Mouse (Mus musculus): ENCODE results near the gene Gpr152. TPM values are rescaled to one million over a fixed set of nuclear protein-coding genes. Genes with fewer than 3 reads are reported as not detected.
A peak's percentile ranks its signal among the peaks of the same experiment; 100 is the strongest.

Gpr152 gene
- polyA plus RNA-seq, 1 experiment from 2014 or later = not detected

DNA sequence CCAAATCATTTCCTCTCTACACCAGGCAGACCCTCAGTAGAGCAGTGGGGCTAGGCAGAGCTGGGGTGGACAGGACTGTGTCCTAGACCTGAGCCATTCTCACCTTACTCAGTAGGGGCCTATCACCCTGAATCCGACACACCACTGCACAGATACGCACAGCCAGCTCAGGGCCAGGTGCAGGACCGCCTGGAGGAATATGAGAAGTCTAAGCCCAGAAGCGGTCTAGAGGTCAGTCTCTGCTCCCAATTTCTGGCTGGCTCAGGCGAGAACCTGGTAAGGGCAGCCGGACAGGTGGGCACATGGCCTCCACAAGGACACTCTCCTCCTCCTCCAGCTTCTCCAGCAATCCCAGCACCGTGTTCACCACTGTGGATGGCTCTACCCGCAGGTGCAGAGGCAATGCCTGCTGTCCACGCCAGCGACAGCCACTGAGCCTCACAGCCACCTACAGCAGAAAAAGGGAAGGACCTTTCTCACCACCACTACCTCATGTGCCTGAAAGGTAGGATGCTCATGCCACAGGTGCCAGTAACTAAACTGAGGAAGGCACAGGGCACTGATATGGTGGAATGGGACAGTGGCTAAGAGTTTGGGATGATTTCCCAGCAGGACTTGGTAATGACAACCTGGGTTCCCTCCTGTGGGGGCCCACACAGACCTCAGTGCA lies 31.3 kb downstream of the Gpr152 start:
- no peak overlapping the region for H3K4me3 ChIP-seq (replicated peaks)
- no peaks in the 10 kb centered on the region for H3K27me3 ChIP-seq (replicated peaks)
- H3K4me1 ChIP-seq (replicated peaks) = peaks cover 23% of the 10 kb centered on the region
- H3K9ac ChIP-seq = no peak overlapping the region
- no peak overlapping the region for H3K4me2 ChIP-seq (replicated peaks)
- H3K36me3 ChIP-seq = no peaks in the 10 kb centered on the region
- no peak for ATAC-seq
- 93% methylated on average over 10 of the region's 10 CpGs for WGBS
- H3K9me3 ChIP-seq = no peaks in the 10 kb centered on the region
- H3K27ac ChIP-seq = no peak overlapping the region

DNA sequence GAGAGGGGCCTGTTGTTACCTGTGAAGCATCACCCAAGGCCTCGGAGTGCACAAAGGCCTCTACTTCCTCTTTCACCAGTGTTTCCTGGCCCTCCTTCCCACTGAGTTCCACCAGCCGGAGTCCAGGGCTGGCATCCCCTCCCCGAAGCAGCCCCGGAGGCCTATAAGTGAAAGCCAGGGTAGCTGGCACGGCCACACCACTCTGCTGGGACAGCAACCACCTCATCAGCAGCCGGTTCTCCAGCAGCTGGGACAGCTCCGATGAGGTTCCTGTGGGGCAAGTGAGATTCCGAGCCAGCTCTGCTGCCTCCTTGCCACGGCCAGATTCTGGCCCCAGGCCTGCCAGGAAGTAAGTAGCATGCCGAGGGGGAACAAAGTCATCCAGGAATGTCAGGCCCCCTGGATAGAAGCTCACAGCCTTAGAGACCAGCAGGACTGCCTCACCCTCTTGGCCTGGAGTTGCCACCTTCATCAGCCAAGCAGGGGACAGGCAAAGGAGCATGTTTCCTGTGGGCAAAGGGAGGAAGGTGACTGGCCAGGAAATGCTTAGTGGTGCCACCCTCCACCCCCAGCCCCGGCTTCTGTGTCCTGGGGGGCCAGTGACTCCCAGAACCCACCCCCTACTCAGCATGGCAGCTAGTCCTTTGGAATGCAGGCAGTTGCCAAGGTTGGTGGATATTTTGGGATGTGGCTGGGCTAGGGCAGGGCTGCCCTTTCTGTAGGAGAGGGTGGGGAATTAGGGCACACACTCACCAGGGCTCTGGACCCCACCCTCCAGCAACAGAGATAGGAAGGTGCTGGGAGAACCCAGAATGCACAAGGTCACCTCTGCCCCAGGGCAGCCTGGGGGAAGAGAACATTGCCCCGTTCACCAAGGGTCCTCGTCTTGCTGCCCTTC lies 32.1 kb downstream of the Gpr152 start:
- Histone ChIP-seq H3K27ac (no peak overlapping the region), H3K36me3 (no peaks in the 10 kb centered on the region), H3K4me1 (replicated peaks) (peaks cover 25% of the 10 kb centered on the region), H3K9ac (no peak overlapping the region), H3K4me2 (replicated peaks) (no peak overlapping the region), H3K4me3 (replicated peaks) (no peak overlapping the region), H3K9me3 (no peaks in the 10 kb centered on the region), H3K27me3 (replicated peaks) (no peaks in the 10 kb centered on the region)
- no peak for ATAC-seq
- 67% methylated on average over 13 of the region's 13 CpGs for WGBS

DNA sequence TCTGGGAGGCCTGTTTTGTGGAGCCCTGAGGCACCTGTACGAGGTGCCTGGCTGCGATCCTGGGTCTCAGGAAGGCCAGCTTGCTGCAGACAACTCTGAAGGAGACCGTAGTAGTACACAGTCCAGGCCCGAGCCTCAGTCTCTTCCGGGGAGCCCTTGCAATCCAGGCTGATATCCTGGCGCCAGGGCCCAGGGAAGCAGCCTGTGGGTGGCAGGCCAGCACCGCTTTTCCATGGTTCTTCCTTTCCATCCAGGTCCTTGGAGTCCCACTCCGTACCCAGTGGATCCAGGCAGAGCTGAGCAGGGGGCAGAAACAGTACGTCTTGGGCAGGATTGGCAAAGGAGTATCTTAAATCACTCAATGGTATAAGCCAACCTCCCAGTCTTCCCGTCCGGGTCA lies 33.3 kb downstream of the Gpr152 start:
- Histone ChIP-seq H3K27ac (no peak overlapping the region), H3K36me3 (no peaks in the 10 kb centered on the region), H3K4me1 (replicated peaks) (peaks cover 25% of the 10 kb centered on the region), H3K4me2 (replicated peaks) (no peak overlapping the region), H3K9me3 (no peaks in the 10 kb centered on the region), H3K9ac (peak overlapping the region; percentile 40; the same call in 1 of the 2 replicates), H3K4me3 (replicated peaks) (no peak overlapping the region), H3K27me3 (replicated peaks) (no peaks in the 10 kb centered on the region)
- ATAC-seq = no peak
- 58% methylated on average over 11 of the region's 11 CpGs for whole genome bisulfite sequencing

DNA sequence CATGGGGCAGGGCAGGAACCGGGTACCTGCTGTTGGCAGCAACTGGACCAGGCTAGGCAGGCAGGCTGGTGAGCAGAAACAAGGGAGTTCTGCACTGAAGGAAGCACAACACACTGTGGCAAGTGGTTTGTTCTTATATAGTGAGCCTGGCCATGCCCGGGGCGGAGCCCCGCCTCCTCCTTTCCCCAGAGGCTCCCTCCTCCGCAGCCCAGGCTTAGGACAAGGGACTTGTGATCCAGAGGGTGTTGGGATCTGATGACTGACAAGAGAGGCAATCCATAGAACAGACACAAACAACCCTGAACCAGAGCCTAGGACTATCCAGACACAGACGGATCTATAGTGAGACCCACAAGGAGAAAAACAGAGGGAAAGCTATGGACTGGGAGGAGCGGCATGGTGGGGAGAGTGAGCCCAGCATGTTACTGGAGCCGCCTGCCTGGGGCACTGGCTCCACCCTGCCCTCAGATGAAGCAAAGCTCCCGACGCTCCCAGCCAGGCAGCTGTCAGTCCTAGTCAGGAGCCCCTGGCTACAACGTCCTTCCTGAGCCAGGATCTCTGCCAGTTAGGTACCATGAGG lies 35.9 kb downstream of the Gpr152 start, which contains the start of gene Carns1:
Gene Carns1 (minus strand): TSS at position 112 of the 580 bp plus-strand sequence.
- H3K36me3 ChIP-seq = no peaks in the 10 kb centered on the region
- ATAC-seq = peak; percentile 87
- peak within 1 kb of the TSS; percentile 14 for H3K9ac ChIP-seq
- peaks cover 17% of the 10 kb centered on the region for H3K4me1 ChIP-seq (replicated peaks)
- H3K4me3 ChIP-seq (replicated peaks) = 0 out of 2 replicates have a peak within 1 kb of the TSS, but pooled peaks have one; percentile 3
- H3K9me3 ChIP-seq = no peaks in the 10 kb centered on the region
- no peak within 1 kb of the TSS for H3K27ac ChIP-seq
- 4% methylated on average over 11 of the region's 11 CpGs for WGBS
- peak within 1 kb of the TSS; percentile 54 for H3K4me2 ChIP-seq (replicated peaks)
- H3K27me3 ChIP-seq (replicated peaks) = no peaks in the 10 kb centered on the region

DNA sequence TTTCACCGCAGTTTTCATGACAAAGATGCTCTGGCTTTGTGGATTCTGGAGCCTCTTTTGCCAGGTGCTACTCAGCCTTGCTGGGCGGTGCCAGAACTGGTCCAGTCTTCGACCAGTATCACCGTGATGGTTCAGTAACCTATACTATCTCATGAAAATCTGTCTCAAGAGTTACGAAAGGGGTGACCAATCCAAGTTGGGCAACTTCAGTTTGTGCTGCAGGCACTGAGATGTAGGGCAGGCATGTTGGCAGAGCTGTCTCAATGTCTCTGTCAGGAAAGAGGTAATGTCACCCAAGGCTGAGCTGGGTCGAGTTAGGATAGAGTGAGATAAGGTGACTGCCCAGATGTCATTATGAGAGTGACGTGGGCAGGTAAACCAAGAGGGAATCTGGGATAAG lies 40.8 kb downstream of the Gpr152 start:
- Histone ChIP-seq H3K36me3 (no peaks in the 10 kb centered on the region), H3K4me3 (replicated peaks) (no peak overlapping the region), H3K9me3 (no peaks in the 10 kb centered on the region), H3K4me2 (replicated peaks) (no peak overlapping the region), H3K4me1 (replicated peaks) (peaks cover 18% of the 10 kb centered on the region), H3K9ac (no peak overlapping the region), H3K27me3 (replicated peaks) (no peaks in the 10 kb centered on the region), H3K27ac (no peak overlapping the region)
- 86% methylated on average over 7 of the region's 7 CpGs for WGBS
- no peak for ATAC-seq

DNA sequence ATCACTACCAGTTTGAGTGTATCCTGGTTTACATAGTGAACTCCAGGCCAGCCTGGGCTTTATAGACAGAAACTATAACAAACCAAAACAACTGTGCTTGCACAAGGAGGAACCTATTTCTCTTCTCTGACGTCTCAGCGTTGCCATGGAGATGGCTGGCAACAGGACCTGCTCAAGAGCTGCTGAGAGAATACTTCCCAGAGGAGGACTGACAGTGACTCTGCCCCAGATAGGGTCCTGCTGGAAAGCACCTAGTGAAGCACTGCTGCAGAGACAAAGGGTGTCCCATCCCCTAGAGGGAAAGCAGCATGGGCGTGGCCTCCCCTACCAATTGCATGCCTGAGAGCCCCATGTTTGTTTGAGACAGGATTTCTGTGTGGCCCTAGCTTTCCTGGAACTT lies 42.3 kb downstream of the Gpr152 start:
- no peak overlapping the region for H3K27ac ChIP-seq
- no peak overlapping the region for H3K9ac ChIP-seq
- H3K27me3 ChIP-seq (replicated peaks) = no peaks in the 10 kb centered on the region
- peaks cover 12% of the 10 kb centered on the region for H3K4me1 ChIP-seq (replicated peaks)
- peak; percentile 44 for ATAC-seq
- WGBS = 33% methylated on average over 3 of the region's 3 CpGs
- H3K36me3 ChIP-seq = no peaks in the 10 kb centered on the region
- H3K4me3 ChIP-seq (replicated peaks) = no peak overlapping the region
- no peak overlapping the region for H3K4me2 ChIP-seq (replicated peaks)
- H3K9me3 ChIP-seq = no peaks in the 10 kb centered on the region

DNA sequence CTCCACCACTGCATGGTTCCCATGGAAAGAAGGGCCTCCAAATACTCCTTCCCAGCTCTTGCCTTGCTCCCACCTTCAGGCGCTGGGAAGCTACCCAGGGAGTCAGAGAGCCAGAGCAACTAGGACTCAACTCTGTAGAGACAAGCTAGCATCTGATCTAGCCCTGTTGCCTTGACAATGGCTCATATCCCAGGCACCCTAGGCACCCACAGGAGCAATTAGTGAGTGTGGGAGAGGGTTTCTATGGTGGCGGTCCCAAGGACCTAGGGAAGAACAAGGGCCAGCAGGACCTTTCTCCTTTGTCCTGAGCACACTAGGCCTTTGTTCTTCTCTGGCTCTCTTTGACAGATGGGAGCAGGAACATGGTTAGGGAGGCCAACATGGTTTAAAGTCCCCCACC lies 44.1 kb downstream of the Gpr152 start:
- no peak for ATAC-seq
- Histone ChIP-seq H3K36me3 (no peaks in the 10 kb centered on the region), H3K4me2 (replicated peaks) (no peak overlapping the region), H3K4me3 (replicated peaks) (no peak overlapping the region), H3K27ac (no peak overlapping the region), H3K9me3 (no peaks in the 10 kb centered on the region), H3K9ac (no peak overlapping the region), H3K4me1 (replicated peaks) (peaks cover 12% of the 10 kb centered on the region), H3K27me3 (replicated peaks) (no peaks in the 10 kb centered on the region)
- 81% methylated on average over 2 of the region's 2 CpGs for WGBS

DNA sequence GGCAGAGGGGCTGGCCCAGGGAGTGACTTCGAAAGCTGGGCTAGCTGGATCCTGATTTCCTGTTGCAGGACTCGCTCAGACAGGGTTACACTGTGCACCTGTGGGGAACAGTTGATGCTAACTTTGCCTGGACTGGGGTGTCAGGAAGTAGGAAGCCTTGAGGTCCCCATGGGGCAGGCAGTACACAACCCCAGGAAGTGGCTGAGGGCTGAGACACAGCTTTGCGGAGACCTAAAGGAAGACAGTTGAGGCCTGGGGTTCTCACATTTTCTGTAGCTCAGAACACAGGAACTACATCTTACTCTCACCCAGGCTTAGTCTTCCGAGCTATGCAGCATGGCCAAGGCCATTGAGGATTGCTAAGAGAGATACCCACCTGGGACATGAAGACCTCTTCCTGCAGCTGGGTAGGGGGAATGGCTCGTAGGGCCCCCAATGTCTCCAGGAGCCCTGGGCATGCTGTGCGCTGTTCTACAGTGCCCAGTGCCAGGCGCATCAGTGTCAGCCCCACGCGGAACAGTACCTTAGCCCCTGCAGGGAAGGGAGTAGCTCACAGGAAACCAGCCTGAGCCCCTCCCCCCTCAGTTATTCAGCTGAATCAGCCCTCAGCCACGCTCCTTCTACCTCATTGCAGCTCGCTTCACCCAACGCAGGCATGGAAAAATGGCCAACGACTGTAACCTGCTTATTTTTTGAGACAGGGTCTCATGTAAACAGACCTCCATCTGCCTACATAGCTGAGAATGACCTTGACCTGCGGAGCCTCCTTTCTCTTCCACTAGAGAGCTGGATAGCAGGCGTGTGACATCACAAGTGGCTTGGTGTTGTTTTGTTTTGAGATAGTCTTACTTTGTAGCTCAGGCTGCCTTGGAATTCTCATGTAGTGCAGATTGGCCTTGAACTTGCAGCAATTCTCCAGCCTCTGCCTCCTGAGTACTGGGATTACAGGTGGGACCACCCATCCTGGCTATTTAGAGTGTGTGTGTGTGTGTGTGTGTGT lies 45.7 kb downstream of the Gpr152 start:
- Histone ChIP-seq H3K4me3 (replicated peaks) (no peak overlapping the region), H3K4me1 (replicated peaks) (peaks cover 12% of the 10 kb centered on the region), H3K4me2 (replicated peaks) (no peak overlapping the region), H3K9ac (no peak overlapping the region), H3K27ac (no peak overlapping the region), H3K36me3 (no peaks in the 10 kb centered on the region), H3K27me3 (replicated peaks) (no peaks in the 10 kb centered on the region), H3K9me3 (no peaks in the 10 kb centered on the region)
- ATAC-seq = no peak; the same call in 1 of the 2 replicates
- 47% methylated on average over 15 of the region's 15 CpGs for WGBS

DNA sequence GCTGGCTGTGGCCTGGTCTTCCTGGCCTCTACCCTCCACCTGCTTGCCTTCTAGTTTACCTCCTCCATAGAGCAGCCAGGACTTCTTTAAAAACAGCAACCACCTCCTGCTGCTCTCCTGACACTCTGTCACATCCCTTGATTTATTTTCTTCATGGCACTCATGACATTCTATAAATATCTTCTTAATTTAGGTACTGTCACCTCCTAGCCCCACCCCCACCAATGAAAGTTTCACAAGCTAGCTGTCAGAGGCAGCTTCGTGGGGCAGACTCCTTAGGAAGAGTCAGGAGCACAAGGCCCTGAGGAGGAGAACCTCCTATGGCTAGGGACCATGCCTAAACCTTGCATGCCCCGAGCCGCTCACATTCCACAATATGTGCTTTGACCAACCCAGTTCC lies 47.7 kb downstream of the Gpr152 start:
- no peak overlapping the region for H3K4me3 ChIP-seq (replicated peaks)
- WGBS = 68% methylated on average over 3 of the region's 3 CpGs
- H3K4me1 ChIP-seq (replicated peaks) = peaks cover 18% of the 10 kb centered on the region
- ATAC-seq = no peak
- no peak overlapping the region for H3K4me2 ChIP-seq (replicated peaks)
- H3K9ac ChIP-seq = no peak overlapping the region
- no peak overlapping the region for H3K27ac ChIP-seq
- H3K36me3 ChIP-seq = no peaks in the 10 kb centered on the region
- H3K27me3 ChIP-seq (replicated peaks) = no peaks in the 10 kb centered on the region
- H3K9me3 ChIP-seq = no peaks in the 10 kb centered on the region

DNA sequence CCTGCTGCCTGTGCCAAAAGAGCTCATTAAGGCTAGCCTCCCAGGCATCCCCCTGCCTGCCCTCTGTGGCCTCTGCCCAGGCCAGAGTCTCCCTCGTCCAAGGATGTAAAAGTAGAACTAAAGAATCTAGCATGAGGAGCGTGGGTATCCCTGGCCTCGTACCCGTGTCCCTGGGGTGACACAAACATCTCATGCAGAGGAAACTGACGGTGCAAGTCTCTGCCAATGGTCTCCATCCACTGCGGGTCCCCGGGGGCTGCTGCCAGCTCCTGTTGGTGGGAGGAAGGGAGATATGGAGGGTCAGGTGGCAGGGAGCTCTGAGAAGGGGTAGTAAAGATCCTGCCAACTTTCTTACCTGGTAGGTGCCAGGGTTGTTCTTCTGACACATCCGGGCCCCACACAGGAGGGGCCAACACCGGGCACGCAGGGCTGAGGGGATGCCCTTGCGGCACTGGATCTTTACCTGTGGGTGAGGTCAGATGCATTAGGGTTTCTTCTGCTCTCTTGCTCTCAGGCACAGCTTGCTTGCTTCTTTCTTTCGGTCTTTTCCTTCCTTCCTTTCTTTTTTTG lies 49.5 kb downstream of the Gpr152 start:
- 88% methylated on average over 12 of the region's 12 CpGs for WGBS
- Histone ChIP-seq H3K27me3 (replicated peaks) (no peaks in the 10 kb centered on the region), H3K4me3 (replicated peaks) (no peak overlapping the region), H3K4me1 (replicated peaks) (peaks cover 30% of the 10 kb centered on the region), H3K27ac (no peak overlapping the region), H3K36me3 (peaks cover 3% of the 10 kb centered on the region; the same call in 1 of the 2 replicates), H3K4me2 (replicated peaks) (no peak overlapping the region), H3K9ac (no peak overlapping the region), H3K9me3 (no peaks in the 10 kb centered on the region)
- ATAC-seq = no peak

DNA sequence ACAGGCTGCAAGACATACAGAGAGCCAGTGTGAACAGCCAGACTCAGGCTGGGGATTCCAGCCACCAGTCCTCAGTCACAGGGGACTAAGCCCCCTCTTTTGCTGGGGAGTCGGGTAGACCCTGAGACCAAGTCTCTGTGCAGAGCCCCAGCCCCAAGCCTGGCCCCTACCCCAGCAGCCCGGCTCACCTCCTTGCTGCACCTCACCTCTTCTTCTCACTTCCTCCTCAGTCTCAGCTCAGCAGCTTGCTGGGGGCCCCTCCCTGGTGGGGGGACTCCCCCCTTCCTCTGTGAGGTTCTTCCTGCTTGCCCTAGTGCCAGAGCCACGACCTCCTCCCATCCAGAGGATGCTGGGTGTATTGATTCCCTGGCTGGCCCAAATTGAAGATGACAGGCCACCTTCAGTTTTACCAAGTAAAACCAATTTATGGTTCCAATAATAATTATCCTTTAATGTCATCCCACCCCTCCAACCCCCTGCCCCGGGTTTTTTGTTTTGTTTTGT lies 51.3 kb downstream of the Gpr152 start, which contains the start of gene Tbc1d10c:
Gene Tbc1d10c (minus strand): TSS at position 454 of the 504 bp plus-strand sequence.
- H3K27ac ChIP-seq = peak within 1 kb of the TSS; percentile 96
- 32% methylated on average over 4 of the region's 4 CpGs for WGBS
- H3K9ac ChIP-seq = peak within 1 kb of the TSS; percentile 98
- ATAC-seq = peak; percentile 4; the same call in 1 of the 2 replicates
- H3K4me2 ChIP-seq (replicated peaks) = peak within 1 kb of the TSS; percentile 74
- H3K27me3 ChIP-seq (replicated peaks) = no peaks in the 10 kb centered on the region
- peaks cover 19% of the 10 kb centered on the region; the same call in 1 of the 2 replicates for H3K36me3 ChIP-seq
- peak within 1 kb of the TSS; percentile 87 for H3K4me3 ChIP-seq (replicated peaks)
- H3K9me3 ChIP-seq = no peaks in the 10 kb centered on the region
- H3K4me1 ChIP-seq (replicated peaks) = peaks cover 29% of the 10 kb centered on the region

All from intestine, embryonic 15.5 days (tissue).